ENCODE assay signal across 13 mouse cellular contexts in the genomic region with DNA sequence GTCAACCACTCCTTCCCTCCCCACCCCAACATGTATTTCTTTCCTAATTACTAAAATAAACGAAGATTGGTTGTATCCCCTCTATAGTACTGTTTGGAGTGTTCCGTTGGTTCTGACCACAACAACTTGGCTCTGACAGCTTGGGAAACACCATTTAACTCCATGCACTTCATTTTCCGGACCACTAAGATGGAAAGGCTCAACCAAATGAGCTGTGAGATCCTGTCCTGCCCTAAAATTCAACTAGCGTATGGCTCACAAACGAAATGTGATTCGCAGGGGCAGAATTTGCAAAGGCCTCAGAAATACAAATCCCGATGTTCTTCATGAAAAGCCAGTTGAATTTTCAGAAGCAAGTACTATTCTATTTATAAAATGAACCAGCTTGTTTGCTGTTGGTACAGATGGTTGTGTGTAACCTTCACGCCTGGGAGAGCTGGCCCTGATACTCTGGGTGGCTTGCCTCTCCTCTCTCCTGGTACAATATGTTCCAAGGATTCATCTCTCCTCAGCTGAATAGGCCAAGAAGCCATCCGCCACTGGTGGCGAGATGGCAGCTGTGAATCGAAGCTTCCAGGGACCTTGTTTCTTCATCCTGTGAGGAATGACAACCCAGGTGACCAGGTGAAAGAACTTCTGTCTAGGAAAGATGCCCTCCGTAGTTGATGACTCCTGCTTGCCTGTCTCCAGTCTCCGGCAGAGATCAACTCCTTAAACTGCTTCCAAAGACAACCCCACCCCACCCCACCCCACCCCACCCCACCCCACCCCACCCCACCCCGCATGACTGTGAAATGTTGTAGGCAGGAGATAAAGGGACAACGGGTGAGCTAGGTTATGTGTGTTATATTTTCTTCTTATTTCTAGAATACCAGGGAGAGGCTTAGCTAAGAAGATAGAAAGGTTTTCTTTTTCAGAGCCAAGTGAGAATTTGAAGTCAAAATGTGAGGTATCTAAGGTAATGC.
DNase-seq lines count a peak whose midpoint lies in the region; ATAC-seq and TF ChIP-seq lines count a peak whose summit lies in the region.
"Had no signal": no experiment of that assay in that cellular context is flagged by ENCODE, and none has a peak within 500 bp of the region (broad histone marks: within the 10 kb centered on the region; RNA-seq: fewer than 3 reads in every experiment).

No protein-coding gene starts in this region.

- no peaks in the 10 kb centered on the region for H3K9me3 ChIP-seq in hindbrain, postnatal 0 days (ENCODE audit: low read length)
- H3K9me3 ChIP-seq in hindbrain, embryonic 16.5 days (ENCODE audit: control insufficient read depth, low read length) = 0 out of 2 replicates have a peak, but pooled peaks cover 2% of the 10 kb centered on the region
- H3K9me3 ChIP-seq: embryonic facial prominence, embryonic 15.5 days; heart, embryonic 15.5 days had no signal

- H3K27ac ChIP-seq in hindbrain, postnatal 0 days = no peak overlapping the region; the same call in 1 of the 2 replicates
- H3K27ac ChIP-seq in hindbrain, embryonic 16.5 days (ENCODE audit: low read depth, low read length) = no peak overlapping the region
- H3K27ac ChIP-seq: embryonic facial prominence, embryonic 15.5 days; heart, embryonic 15.5 days had no signal

- DNase-seq in hindbrain, postnatal 0 days (ENCODE audit: low spot score) = peak; percentile 34
- DNase-seq in spleen, adult 12 weeks (ENCODE audit: low spot score) = peak; percentile 30
- no peak for DNase-seq in spleen, postnatal 14 days (ENCODE audit: low spot score in 2 of 2)
- DNase-seq in right cerebral cortex, postnatal 14 days = no peak
- DNase-seq in urinary bladder, postnatal 4 days (ENCODE audit: low spot score in 2 of 2) = no peak
- no peak for DNase-seq in spleen, postnatal 4 days (ENCODE audit: low spot score in 2 of 2)
- DNase-seq: B cell, adult 2 months; right cerebral cortex, adult 18-20 months had no signal

- TF ChIP-seq CTCF in hindbrain, postnatal 0 days (IDR thresholded peaks at IDR 0.05; ENCODE audit: low read depth) = no peak

- H3K36me3 ChIP-seq in hindbrain, postnatal 0 days (ENCODE audit: insufficient read depth, low read length) = no peaks in the 10 kb centered on the region
- no peaks in the 10 kb centered on the region for H3K36me3 ChIP-seq in hindbrain, embryonic 16.5 days (ENCODE audit: control insufficient read depth, insufficient read depth, low read length)
- H3K36me3 ChIP-seq: embryonic facial prominence, embryonic 15.5 days; heart, embryonic 15.5 days had no signal

- H3K27me3 ChIP-seq in hindbrain, postnatal 0 days (ENCODE audit: insufficient read depth, low read length) = no peaks in the 10 kb centered on the region
- H3K27me3 ChIP-seq in hindbrain, embryonic 16.5 days (replicated peaks; ENCODE audit: control insufficient read depth, insufficient read depth, low read length) = no peaks in the 10 kb centered on the region
- H3K27me3 ChIP-seq: embryonic facial prominence, embryonic 15.5 days; heart, embryonic 15.5 days had no signal

- ATAC-seq in hindbrain, postnatal 0 days = 0 out of 2 replicates have a peak, but pooled peaks have one; percentile 38
- ATAC-seq in hindbrain, embryonic 16.5 days = no peak
- peak; percentile 64 for ATAC-seq in erythroid progenitor cell, adult 5-6 weeks (replicated peaks; ENCODE audit: low FRiP score, poor library complexity, severe bottlenecking)

- no peak overlapping the region for H3K4me2 ChIP-seq in hindbrain, postnatal 0 days (ENCODE audit: low read depth, low read length)
- no peak overlapping the region for H3K4me2 ChIP-seq in hindbrain, embryonic 16.5 days (ENCODE audit: low read length)
- H3K4me2 ChIP-seq: embryonic facial prominence, embryonic 15.5 days; heart, embryonic 15.5 days; midbrain, embryonic 11.5 days had no signal

- no peaks in the 10 kb centered on the region for H3K4me1 ChIP-seq in hindbrain, postnatal 0 days (ENCODE audit: insufficient read depth, low read length)
- H3K4me1 ChIP-seq in hindbrain, embryonic 16.5 days (ENCODE audit: control insufficient read depth, insufficient read depth, low read depth, low read length) = no peaks in the 10 kb centered on the region
- H3K4me1 ChIP-seq: embryonic facial prominence, embryonic 15.5 days; heart, embryonic 15.5 days had no signal

- no peak overlapping the region for H3K9ac ChIP-seq in hindbrain, postnatal 0 days (replicated peaks; ENCODE audit: low read length)
- H3K9ac ChIP-seq in hindbrain, embryonic 16.5 days (ENCODE audit: low read depth, low read length) = no peak overlapping the region
- H3K9ac ChIP-seq: embryonic facial prominence, embryonic 15.5 days; heart, embryonic 15.5 days had no signal

- H3K4me3 ChIP-seq in hindbrain, postnatal 0 days (ENCODE audit: low read length) = no peak overlapping the region
- H3K4me3 ChIP-seq in hindbrain, embryonic 16.5 days (ENCODE audit: low read length) = no peak overlapping the region
- H3K4me3 ChIP-seq: embryonic facial prominence, embryonic 15.5 days; heart, embryonic 15.5 days had no signal

- 76% methylated on average over 15 of the region's 15 CpGs for WGBS in hindbrain, postnatal 0 days
- WGBS in hindbrain, embryonic 16.5 days = 86% methylated on average over 15 of the region's 15 CpGs

Comparison
In these comparisons a context has a peak if more than half of its experiments do, and no peak if none do; other contexts are left out.
1. DNase-seq: peak in hindbrain, postnatal 0 days (single experiment) and spleen, adult 12 weeks (single experiment); none in spleen, postnatal 14 days (0 of 2), right cerebral cortex, postnatal 14 days (single experiment), urinary bladder, postnatal 4 days (0 of 2) and spleen, postnatal 4 days (0 of 2).